Mouse (Mus musculus): ENCODE measurements around the gene Gal3st1.
"Not testable (repeated sequence)": the region's sequence is repeated elsewhere in the genome, so short reads cannot be mapped to it uniquely, and the experiment has no call there.

The Gal3st1 gene

DNA sequence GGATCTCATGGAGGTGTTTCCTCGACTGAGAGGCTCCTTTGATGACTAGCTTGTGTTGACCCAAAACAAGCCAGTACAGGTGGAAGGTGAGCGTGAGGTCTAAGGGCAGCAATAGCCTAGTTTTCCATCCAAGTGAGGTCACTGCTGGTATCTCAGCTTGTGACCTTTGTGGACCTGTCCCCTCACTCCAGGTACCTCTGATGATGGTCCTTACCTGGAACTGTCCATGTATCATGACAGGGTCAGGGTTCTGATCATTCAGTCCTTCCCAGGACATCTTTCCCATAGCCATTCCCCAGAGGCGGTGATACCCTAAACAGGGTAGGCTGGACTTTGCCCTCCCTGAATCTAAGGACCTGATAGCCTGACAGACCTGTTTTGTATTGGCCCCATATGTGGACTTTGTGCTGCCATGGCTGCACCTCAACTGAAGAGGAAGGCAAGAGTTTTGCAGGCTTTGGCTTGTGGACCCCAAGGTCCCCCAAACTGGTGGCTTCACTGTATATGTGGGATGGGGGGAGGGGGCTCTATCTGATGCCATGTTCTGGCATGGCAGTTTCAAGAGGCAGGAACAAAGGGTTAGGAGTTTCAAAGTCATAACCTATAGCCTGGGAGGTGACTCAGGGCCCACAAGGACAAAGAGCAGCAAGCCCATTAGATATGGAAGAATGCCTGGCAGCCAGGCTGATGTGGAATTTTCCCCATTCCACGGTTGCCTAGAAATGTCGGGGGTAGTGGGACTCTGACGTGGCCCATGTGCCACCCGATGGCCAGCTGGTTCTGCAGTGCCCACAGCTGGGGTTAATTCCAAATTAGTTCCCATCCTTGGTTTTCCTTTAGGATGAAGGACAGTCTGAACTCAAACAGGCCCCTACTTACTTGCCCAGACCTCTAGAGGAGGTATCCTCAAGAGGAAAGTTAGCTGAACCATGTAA is 894 bp upstream of the Gal3st1 start:
- DNase-seq = peak; percentile 59 to 79

DNA sequence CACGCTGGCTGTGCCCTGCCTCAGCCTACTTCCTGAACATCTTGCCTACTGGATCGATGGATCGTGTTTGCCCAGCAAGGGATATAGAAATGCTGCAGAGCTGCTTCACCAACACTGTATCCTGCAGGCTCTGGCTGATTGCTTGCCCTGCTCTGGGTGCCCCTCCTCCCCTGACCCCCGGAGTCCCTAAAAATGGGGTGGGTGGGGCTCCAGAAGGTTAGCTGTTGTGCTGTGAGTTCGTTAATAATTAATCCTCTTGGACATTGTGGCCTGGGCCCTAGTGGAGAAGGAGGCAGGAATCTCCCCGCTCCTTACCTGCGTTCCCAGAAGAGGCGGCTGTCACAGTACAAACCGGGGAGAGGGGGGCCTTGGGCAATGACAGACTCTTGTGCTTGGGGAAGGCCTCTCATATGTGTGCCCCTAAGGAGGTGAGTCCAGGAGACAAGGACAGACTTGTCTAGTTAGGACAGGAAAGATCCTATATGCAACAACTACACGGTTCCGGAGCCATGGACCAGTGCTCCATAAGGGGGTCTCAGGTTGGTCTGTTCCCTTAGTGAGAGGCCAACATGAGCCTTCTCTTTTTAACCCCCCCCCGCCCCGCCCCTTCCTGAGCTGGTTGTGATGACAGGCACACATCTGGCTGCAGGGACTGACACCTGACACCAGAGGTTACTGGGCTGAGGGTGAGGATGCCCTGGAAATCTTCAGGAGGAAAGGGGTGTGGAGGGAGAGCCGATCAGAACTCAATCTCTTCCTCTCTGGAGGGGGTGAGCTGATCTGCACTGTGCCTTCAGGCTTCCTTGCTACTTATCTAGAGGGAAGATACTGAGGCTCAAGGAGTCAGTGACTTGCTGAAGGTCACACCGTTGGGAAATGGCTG is 668 bp downstream of the Gal3st1 start:
- DNase-seq = peak; percentile 76 to 89

- DNase-seq = peak; percentile 54 to 81
Measured at GRCm38 (mm10) chr11:3989748-3990147, 6.3 kb downstream of the Gal3st1 start.

- peak in 1 of 2 experiments; percentile 50 for DNase-seq
Measured at GRCm38 (mm10) chr11:3993132-3993531, 9.7 kb downstream of the Gal3st1 start.

DNA sequence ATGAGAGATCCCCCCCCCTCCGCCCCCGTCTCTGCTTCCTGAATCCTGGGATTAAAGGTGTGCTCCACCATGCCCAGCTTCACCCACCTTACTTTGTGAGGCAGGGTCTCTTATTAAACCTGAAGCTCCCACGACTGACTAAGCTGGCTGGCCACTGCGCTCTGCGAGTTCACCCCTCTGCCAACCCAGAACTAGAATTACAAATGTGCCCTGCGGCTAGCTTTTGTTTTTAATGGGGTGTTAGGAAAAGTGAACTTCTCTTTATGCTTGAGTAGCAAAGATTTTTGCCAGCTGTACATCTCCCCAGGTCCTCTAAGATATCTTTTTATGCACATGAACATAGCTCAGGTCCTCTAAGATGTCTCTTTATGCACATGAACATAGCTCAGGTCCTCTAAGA is 10.5 kb downstream of the Gal3st1 start:
- DNase-seq = peak; percentile 36 to 52

DNA sequence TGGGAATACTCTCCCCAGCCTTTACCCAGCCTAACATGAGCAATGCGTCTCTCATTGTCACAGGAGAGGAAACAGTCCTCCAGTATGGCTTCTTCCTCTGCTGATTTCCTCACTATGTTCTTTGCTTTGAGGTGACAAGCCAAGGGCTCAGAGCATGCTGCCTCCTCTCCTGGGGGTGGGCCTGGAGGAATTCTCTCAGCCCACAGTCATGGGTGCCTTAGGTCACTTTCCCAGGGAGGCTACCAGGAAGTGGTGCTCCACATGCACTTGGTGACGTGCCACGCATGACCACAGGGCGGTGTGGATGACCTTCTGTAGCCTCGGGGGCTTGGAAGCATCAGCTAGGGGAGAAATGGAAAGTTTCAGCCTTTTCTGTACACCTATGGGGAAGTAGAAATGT is 12.1 kb downstream of the Gal3st1 start:
- no peak for DNase-seq

DNA sequence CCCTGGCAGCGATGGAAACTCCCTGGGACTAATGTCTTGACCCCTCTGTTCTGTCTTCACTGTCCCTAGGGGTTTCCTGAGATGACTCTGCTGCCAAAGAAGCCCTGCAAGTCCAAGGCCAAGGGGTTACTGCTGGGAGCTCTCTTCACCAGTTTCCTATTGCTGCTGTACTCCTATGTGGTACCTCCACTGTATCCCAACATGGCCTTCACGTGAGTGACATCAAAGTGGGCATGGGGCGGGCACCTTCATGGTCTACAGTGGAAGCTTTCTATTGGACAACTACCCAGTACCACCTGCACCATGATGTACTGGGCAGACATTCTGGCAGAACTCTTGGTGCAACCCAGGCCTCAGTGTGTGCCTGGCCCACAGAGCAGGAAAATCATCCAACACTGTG is 13.4 kb downstream of the Gal3st1 start:
- DNase-seq = no peak

DNA sequence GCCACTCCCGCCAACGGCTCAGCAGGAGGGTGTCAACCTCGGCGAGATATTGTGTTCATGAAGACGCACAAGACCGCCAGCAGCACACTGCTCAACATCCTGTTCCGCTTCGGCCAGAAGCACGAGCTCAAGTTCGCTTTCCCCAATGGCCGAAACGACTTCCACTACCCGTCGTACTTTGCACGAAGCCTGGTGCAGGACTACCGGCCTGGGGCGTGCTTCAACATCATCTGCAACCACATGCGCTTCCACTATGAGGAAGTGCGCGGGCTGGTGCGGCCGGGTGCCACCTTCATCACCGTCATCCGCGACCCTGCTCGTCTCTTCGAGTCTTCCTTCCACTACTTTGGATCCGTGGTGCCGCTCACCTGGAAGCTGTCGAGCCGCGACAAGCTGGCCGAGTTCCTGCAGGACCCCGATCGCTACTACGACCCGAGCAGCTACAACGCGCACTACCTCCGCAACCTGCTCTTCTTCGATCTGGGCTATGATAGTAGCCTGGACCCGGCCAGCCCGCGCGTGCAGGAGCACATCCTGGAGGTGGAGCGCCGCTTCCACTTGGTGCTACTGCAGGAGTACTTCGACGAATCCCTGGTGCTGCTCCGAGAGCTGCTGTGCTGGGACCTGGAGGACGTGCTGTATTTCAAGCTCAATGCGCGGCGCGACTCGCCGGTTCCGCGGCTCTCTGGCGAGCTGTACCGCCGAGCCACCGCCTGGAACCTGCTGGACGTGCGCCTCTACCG is 14.7 kb downstream of the Gal3st1 start:
- DNase-seq = no peak

GRCm38 (mm10) chr11:3999547-3999946 is 16.1 kb downstream of the Gal3st1 start:
- peak; percentile 23 to 52 for DNase-seq

DNA sequence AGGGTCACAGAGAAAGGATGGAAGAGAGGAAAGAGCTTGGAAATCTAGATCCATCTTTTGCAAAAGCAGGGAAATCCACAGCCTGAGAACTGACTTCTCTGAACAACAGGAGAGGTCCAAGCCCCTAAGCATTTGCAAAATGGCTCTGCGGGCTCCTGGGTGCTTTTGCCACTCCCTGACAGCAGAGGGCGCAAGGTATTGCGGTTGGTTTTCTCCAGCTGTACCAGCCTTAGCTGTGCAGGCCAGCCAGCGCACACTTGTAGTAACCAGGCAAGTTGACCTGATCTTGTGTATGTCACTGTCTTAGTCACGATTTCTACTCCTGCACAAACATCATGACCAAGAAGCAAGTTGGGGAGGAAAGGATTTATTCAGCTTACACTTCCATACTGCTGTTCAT is 18.2 kb downstream of the Gal3st1 start:
- DNase-seq = peak; percentile 76 to 80

DNA sequence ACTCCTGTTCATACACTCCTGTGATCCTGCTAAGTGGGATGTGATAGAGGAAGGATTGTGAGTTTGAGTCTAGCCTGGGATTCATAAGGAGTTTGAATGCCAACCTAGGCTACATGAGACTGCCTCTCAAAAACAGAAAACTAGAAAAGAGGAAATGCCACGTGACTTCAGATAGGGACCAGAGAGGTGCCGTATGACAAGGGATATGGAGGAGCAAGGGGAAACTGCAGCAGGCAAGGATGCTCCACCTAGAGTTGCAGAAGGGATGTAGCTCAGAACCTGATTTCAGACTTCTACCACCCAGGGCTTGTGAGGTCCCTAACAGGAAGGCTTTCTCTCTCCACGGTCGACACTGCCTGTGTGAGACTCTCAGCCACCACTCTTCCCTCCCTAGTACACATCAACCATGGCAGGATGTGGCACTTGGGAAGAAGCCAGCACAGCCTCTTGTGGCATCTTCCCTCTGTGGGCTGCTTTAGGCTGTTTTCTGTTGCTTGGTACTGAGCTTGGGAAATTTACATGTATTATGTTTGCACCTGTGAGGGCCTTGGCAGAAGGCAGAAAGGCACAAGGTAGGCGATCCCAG is 21.9 kb downstream of the Gal3st1 start:
- no peak for DNase-seq

GRCm38 (mm10) chr11:4006462-4006861 is 23.0 kb downstream of the Gal3st1 start:
- DNase-seq = no peak

GRCm38 (mm10) chr11:4012616-4013015 is 29.2 kb downstream of the Gal3st1 start:
- DNase-seq = no peak

DNA sequence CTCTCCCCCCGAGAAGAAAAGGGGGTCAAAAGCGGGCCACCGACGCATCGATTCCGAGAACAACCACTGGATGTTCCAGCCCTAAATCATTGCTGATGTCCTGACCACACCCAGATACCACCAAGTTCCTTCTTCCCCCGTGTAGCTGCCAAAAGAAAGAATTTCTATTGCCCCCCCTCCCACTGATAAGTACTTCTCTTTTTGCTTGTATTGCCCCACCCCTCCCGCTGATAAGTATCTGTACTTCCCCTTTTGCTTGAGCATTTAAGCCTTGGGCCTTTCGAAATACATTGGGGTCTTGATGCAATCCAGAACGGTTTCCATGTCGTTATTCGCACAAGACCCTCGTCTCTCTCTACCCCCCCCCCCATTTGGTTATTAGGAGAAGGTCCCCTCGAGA is 32.4 kb downstream of the Gal3st1 start:
- DNase-seq = not testable (repeated sequence)

- DNase-seq = not testable (repeated sequence)
Measured at GRCm38 (mm10) chr11:4022111-4022510, 38.7 kb downstream of the Gal3st1 start.

- DNase-seq = no peak
Measured at GRCm38 (mm10) chr11:4023321-4023720, 39.9 kb downstream of the Gal3st1 start.

GRCm38 (mm10) chr11:4027066-4027465 is 43.6 kb downstream of the Gal3st1 start:
- DNase-seq = no peak

- no peak for DNase-seq
Measured at GRCm38 (mm10) chr11:4027561-4028334, 44.3 kb downstream of the Gal3st1 start.

GRCm38 (mm10) chr11:4029343-4029742 is 45.9 kb downstream of the Gal3st1 start:
- DNase-seq = no peak

GRCm38 (mm10) chr11:4031126-4031941 is 47.9 kb downstream of the Gal3st1 start, which contains the start of gene Sec14l4:
Gene Sec14l4 (plus strand): TSS chr11:4031462.
- no peak for DNase-seq

GRCm38 (mm10) chr11:4031961-4032360 is 48.5 kb downstream of the Gal3st1 start:
- no peak for DNase-seq
